Mouse (Mus musculus) erythroblast, embryonic 14.5 days (primary cell): ENCODE measurements around the gene Gm11111.

ENCODE experiments used
- GATA1 ChIP-seq: IDR thresholded peaks from 2 replicates; pipeline ENCODE4 v1.6.1; 2012; ENCODE audit warnings: low read length, inconsistent platforms, mixed read lengths
- TAL1 ChIP-seq: IDR thresholded peaks from 3 replicates; pipeline ENCODE4 v1.6.1; 2012; ENCODE audit warnings: low read length, inconsistent platforms, mixed read lengths

DNA sequence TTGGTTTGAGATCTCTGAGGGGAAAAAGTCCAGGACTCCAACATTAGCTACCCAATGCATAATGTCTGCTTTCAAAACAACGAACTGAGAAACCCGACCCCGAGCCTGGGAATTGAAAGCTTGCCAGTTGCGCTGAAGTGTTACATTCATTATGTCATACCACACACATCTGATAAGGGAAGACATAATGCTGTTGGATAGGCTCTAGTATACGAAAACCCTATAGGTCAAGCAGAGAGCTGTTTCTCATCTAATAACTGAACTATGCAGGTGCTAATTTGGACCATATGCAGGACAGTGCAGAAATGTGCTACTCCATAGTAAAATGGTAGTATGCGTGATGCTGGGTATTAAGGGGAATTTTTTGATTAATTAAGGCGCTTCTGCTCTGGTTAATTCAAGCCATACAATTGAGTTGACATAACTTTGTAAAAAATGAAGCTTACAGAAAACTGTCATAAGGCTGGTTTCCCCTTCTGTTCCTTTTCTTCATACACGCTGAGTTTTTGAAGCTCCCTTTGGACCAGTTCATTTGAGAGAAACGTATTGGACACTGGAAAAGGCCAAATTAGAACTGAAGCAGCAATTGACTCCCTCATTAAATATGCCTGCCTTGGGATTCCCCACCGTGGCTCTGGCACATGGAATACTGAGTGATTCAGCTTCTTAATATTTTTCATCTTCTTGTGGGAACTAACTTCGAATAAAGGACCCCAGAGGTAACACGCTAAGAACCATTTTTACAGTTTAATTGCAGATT is 22.4 kb downstream of the Gm11111 start:
- no peak for TF ChIP-seq GATA1
- TF ChIP-seq TAL1: no peak
